Mouse (Mus musculus): Measurements from ENCODE around the gene Cog6. TPM values are rescaled to one million over a fixed set of nuclear protein-coding genes. Genes with fewer than 3 reads are reported as not detected.

Cog6 gene
- polyA plus RNA-seq, 1 experiment from 2014 or later: 45.8 TPM

DNA sequence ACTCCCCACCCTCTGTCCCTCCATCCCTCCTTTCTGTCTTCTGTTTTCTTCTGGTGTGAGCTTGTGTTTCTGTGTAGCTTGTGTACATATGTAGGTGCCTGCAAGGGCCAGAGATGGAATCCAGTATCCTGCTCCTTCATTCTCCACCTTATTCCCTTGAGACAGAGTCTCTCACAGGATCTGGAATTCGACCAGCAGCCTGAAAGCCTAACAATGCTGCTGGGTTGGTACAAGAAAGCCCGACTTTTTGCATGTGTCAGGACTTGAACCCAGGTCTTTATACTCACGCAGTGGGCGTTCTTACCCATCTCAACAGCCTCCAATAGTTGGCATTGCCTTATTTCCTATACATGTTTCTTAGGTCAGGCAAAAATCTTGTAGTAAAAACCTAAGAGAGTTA is 28.7 kb upstream of the Cog6 start:
- H3K27me3 ChIP-seq (replicated peaks; ENCODE audit: control insufficient read depth, insufficient read depth, low read length): no peaks in the 10 kb centered on the region
- H3K9me3 ChIP-seq (ENCODE audit: control insufficient read depth, low read length): no peaks in the 10 kb centered on the region
- H3K27ac ChIP-seq (ENCODE audit: low read depth, low read length): no peak overlapping the region
- no peak overlapping the region for H3K4me3 ChIP-seq (ENCODE audit: low read length)
- no peak overlapping the region for H3K9ac ChIP-seq (ENCODE audit: low read depth, low read length)
- peak overlapping the region; percentile 28; the same call in 1 of the 2 replicates for H3K4me2 ChIP-seq (ENCODE audit: low read length)
- no peak for ATAC-seq
- no peaks in the 10 kb centered on the region for H3K36me3 ChIP-seq (ENCODE audit: control insufficient read depth, insufficient read depth, low read length)
- peaks cover 11% of the 10 kb centered on the region for H3K4me1 ChIP-seq (ENCODE audit: control insufficient read depth, insufficient read depth, low read depth, low read length)
- WGBS: 83% methylated on average over 4 of the region's 4 CpGs

DNA sequence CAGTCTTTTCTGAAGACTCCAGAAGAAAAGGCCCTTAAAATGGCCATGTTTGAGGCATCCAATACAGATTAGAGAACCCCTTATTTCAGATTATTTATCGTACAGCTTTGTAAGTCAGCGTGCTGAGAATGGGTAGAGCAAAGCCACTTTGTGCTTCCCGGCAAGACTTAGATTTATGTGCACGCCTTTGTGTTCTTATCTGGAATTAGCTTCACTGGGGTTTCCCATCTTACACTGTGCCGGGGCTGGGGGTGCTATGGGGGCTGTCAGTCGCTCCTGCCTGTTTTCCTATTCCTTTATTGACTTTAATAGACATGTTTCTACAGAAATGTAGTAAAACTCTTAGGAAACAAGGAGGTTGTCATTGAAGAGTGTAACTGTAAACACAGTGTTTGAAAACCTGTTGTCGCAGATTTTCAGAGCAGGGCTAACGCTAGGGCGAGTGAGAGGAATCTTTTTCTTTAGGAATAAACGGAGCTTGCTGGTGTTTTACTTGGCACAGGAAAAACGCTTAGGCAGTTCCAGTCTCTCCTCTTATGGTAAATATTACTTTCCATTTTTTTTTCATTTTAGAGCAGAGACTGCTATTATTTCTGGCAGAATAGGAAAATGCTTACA is 27.8 kb upstream of the Cog6 start:
- WGBS: 47% methylated on average over 11 of the region's 11 CpGs
- no peak overlapping the region for H3K9ac ChIP-seq (ENCODE audit: low read depth, low read length)

DNA sequence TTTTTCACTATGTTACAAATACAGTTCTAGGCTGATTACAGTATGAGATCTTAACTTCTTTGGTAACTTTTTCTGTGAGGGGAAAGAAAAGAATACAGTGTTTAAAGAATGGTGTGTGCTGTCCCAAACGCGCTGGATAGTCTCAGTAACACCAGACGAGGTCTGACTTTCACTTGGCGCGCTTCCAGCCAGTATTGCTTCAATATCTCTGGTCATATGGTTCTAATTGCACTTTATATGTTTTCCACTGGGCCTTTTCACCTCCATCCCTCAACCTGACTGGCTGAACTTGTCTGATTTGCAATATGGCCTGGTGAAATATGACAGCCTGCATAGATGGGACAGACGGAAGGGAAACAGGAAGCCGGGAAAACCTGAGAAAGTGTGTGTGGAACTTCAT is 27.2 kb upstream of the Cog6 start:
- H3K4me2 ChIP-seq (ENCODE audit: low read length): peak overlapping the region; percentile 95
- H3K36me3 ChIP-seq (ENCODE audit: control insufficient read depth, insufficient read depth, low read length): no peaks in the 10 kb centered on the region
- no peak overlapping the region for H3K9ac ChIP-seq (ENCODE audit: low read depth, low read length)
- H3K4me1 ChIP-seq (ENCODE audit: control insufficient read depth, insufficient read depth, low read depth, low read length): peaks cover 13% of the 10 kb centered on the region
- no peaks in the 10 kb centered on the region for H3K27me3 ChIP-seq (replicated peaks; ENCODE audit: control insufficient read depth, insufficient read depth, low read length)
- ATAC-seq: no peak
- H3K27ac ChIP-seq (ENCODE audit: low read depth, low read length): 0 out of 2 replicates have a peak overlapping the region, but pooled peaks have one; percentile 24
- H3K9me3 ChIP-seq (ENCODE audit: control insufficient read depth, low read length): no peaks in the 10 kb centered on the region
- H3K4me3 ChIP-seq (ENCODE audit: low read length): peak overlapping the region; percentile 31
- WGBS: 53% methylated on average over 7 of the region's 7 CpGs

More for the DNA sequence above, 27.8 kb upstream of the Cog6 start:
- Histone ChIP-seq H3K9me3 (ENCODE audit: control insufficient read depth, low read length) (no peaks in the 10 kb centered on the region), H3K36me3 (ENCODE audit: control insufficient read depth, insufficient read depth, low read length) (no peaks in the 10 kb centered on the region), H3K4me1 (ENCODE audit: control insufficient read depth, insufficient read depth, low read depth, low read length) (peaks cover 13% of the 10 kb centered on the region), H3K27me3 (replicated peaks; ENCODE audit: control insufficient read depth, insufficient read depth, low read length) (no peaks in the 10 kb centered on the region), H3K27ac (ENCODE audit: low read depth, low read length) (no peak overlapping the region), H3K4me2 (ENCODE audit: low read length) (peak overlapping the region; percentile 95), H3K4me3 (ENCODE audit: low read length) (peak overlapping the region; percentile 31)
- ATAC-seq: no peak

DNA sequence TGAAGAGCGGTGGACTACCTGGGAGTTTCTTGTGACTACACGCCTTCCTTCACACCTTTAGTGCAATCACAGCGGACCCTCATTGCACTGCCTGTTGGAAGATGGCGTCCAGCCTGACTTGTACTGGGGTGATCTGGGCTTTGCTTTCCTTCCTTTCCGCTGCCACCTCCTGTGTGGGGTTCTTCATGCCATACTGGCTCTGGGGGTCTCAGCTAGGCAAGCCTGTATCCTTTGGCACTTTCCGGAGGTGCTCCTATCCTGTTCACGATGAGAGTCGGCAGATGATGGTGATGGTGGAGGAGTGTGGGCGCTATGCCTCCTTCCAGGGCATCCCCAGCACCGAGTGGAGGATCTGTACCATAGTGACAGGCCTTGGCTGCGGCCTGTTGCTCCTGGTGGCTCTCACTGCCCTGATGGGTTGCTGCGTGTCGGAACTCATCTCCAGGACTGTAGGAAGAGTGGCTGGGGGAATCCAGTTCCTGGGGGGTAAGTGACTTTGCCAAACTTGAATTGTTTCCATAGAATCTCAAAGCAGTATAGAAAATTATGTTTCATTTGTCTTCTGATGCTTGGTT is 26.3 kb upstream of the Cog6 start:
- no peak for ATAC-seq
- Histone ChIP-seq H3K4me2 (ENCODE audit: low read length) (peak overlapping the region; percentile 95), H3K4me3 (ENCODE audit: low read length) (peak overlapping the region; percentile 26), H3K27me3 (replicated peaks; ENCODE audit: control insufficient read depth, insufficient read depth, low read length) (no peaks in the 10 kb centered on the region), H3K36me3 (ENCODE audit: control insufficient read depth, insufficient read depth, low read length) (no peaks in the 10 kb centered on the region), H3K9ac (ENCODE audit: low read depth, low read length) (0 out of 2 replicates have a peak overlapping the region, but pooled peaks have one; percentile 32), H3K27ac (ENCODE audit: low read depth, low read length) (no peak overlapping the region), H3K9me3 (ENCODE audit: control insufficient read depth, low read length) (no peaks in the 10 kb centered on the region), H3K4me1 (ENCODE audit: control insufficient read depth, insufficient read depth, low read depth, low read length) (peaks cover 13% of the 10 kb centered on the region)
- 80% methylated on average over 13 of the region's 13 CpGs for WGBS

DNA sequence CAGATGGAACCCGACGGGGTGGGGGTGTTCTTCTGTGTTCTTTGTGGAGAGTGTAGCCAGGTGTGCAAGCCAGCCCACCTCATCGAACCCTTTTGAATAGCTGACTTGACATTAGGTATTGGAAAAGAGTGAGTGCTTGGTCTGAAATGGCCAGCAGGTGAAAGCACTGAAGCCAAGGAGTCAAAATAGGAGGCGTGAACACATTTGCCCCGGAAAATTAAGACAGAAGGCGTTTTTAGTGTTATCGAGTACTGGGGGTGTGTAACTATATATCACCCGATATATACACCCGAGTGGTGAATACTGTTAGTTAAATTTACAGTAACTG is 25.2 kb upstream of the Cog6 start:
- Histone ChIP-seq H3K36me3 (ENCODE audit: control insufficient read depth, insufficient read depth, low read length) (no peaks in the 10 kb centered on the region), H3K9me3 (ENCODE audit: control insufficient read depth, low read length) (no peaks in the 10 kb centered on the region), H3K27ac (ENCODE audit: low read depth, low read length) (no peak overlapping the region; the same call in 1 of the 2 replicates), H3K4me2 (ENCODE audit: low read length) (peak overlapping the region; percentile 95), H3K4me1 (ENCODE audit: control insufficient read depth, insufficient read depth, low read depth, low read length) (peaks cover 13% of the 10 kb centered on the region), H3K9ac (ENCODE audit: low read depth, low read length) (peak overlapping the region; percentile 80), H3K27me3 (replicated peaks; ENCODE audit: control insufficient read depth, insufficient read depth, low read length) (no peaks in the 10 kb centered on the region), H3K4me3 (ENCODE audit: low read length) (peak overlapping the region; percentile 83)
- no peak for ATAC-seq
- 16% methylated on average over 9 of the region's 9 CpGs for WGBS

DNA sequence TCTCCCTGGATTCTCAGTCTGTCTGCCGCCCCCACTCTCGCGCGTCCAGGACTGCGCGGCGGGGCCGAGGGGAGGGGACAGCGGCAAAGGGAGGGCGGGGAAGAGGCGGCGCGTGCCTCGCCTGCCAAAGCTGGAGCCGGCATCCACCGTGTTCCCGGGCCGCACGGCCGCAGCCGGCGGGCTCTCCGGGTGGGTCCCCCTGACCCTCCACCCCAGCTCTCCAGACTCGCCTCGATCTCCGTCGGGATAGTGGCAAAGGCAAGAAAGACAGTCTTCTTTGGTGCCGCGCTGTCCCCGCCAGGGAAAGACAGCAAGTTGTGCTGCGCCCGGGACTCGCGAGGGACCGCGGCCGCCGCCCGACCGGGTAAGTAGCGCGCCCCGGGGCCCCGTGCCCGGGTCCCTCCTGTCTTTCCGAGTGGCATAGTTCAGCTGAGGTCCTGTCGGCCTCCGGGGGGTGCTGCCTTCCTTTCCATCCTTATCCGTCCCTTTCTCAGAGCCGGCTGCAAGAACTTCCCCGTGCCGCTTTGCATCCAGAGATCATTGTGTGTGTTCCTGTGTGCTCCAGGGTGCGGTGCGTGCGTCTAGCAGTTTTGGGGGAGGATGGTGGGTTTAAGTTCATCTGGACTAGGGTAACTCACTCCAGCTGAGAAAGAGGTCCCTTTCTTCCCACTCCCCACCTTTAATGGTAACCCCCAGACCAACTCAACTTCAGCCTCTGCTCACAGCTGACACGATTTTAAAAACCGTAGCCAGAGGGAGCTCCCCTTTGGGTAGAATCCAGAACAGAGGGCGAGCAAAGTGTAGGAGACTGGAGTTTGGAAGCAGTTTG is 24.6 kb upstream of the Cog6 start, which contains the start of gene Lhfp:
Lhfp (plus strand) TSS at position 118 of the 829 bp plus-strand sequence.
- under 1% methylated on average over 56 of the region's 58 CpGs for WGBS
- Histone ChIP-seq H3K4me3 (ENCODE audit: low read length) (peak within 1 kb of the TSS; percentile 83), H3K9ac (ENCODE audit: low read depth, low read length) (peak within 1 kb of the TSS; percentile 80), H3K9me3 (ENCODE audit: control insufficient read depth, low read length) (no peaks in the 10 kb centered on the region), H3K27ac (ENCODE audit: low read depth, low read length) (peak within 1 kb of the TSS; percentile 72), H3K4me1 (ENCODE audit: control insufficient read depth, insufficient read depth, low read depth, low read length) (peaks cover 13% of the 10 kb centered on the region), H3K36me3 (ENCODE audit: control insufficient read depth, insufficient read depth, low read length) (no peaks in the 10 kb centered on the region), H3K4me2 (ENCODE audit: low read length) (peak within 1 kb of the TSS; percentile 95), H3K27me3 (replicated peaks; ENCODE audit: control insufficient read depth, insufficient read depth, low read length) (no peaks in the 10 kb centered on the region)
- peak; percentile 96 for ATAC-seq

DNA sequence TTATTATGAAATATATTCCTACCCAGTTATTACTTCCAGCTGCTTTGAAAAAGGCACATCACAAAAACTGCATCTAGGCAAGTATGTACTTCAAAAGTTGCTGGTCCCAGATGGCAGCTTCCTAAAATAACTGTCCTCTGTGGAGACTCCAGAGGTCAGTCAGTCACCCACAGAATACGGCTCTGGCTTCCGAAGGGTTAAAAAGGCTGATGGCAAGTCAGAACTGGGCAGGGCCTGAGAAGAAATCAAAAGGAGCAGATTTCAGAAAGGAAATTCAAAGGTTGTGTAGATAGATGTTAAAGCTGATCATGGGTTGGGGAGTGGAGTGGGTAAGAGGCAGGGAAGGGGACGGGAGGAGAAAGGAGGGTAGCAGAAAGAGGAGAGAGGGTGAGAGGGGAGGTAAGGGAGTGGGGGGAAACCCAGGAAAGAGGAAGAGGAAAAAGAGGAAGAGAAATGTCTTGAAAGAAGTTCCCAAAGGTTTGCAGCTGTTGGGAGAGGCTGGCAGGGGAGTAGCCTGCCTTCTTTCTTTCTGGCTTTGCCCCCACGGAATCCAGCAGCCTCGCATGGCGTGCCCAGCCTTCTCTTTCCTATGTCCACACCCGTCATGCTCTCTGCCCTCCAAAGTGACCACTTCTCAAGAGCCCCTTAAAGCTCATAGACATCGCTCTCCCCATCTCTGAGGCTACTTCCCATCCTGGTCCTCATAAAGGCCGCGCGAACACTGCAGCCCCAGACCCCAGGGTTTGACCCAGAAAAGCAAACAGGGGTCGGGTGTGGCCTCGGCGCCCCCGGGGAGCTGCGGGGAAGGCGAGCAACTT is 23.8 kb upstream of the Cog6 start:
- Histone ChIP-seq H3K9me3 (ENCODE audit: control insufficient read depth, low read length) (no peaks in the 10 kb centered on the region), H3K27ac (ENCODE audit: low read depth, low read length) (peak overlapping the region; percentile 64), H3K9ac (ENCODE audit: low read depth, low read length) (peak overlapping the region; percentile 80), H3K4me1 (ENCODE audit: control insufficient read depth, insufficient read depth, low read depth, low read length) (peaks cover 13% of the 10 kb centered on the region), H3K36me3 (ENCODE audit: control insufficient read depth, insufficient read depth, low read length) (no peaks in the 10 kb centered on the region), H3K4me2 (ENCODE audit: low read length) (peak overlapping the region; percentile 95), H3K27me3 (replicated peaks; ENCODE audit: control insufficient read depth, insufficient read depth, low read length) (no peaks in the 10 kb centered on the region), H3K4me3 (ENCODE audit: low read length) (peak overlapping the region; percentile 83)
- no peak; the same call in 1 of the 2 replicates for ATAC-seq
- WGBS: 5% methylated on average over 16 of the region's 17 CpGs

DNA sequence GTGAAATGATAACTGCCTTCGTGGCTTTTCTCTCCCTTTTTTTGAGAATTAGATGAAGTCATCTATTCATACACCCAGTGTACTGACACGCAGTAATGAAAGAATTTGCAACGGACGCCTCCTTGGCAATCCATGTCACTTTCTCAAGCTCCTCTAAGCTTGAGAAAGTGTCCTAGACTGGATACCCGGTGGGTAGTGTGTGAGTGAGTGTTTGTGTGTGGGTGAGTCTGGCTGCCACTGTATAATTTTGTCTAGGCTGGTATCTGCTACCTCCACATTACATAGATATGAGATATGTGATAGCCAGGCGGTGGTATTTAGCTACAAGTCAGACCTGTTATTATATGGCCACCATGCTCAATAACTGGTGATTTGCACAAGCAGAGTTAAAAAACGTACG is 22.7 kb upstream of the Cog6 start:
- Histone ChIP-seq H3K27ac (ENCODE audit: low read depth, low read length) (no peak overlapping the region), H3K27me3 (replicated peaks; ENCODE audit: control insufficient read depth, insufficient read depth, low read length) (no peaks in the 10 kb centered on the region), H3K4me1 (ENCODE audit: control insufficient read depth, insufficient read depth, low read depth, low read length) (peaks cover 10% of the 10 kb centered on the region), H3K36me3 (ENCODE audit: control insufficient read depth, insufficient read depth, low read length) (no peaks in the 10 kb centered on the region), H3K9me3 (ENCODE audit: control insufficient read depth, low read length) (no peaks in the 10 kb centered on the region), H3K9ac (ENCODE audit: low read depth, low read length) (no peak overlapping the region), H3K4me3 (ENCODE audit: low read length) (no peak overlapping the region), H3K4me2 (ENCODE audit: low read length) (no peak overlapping the region)
- WGBS: 71% methylated on average over 8 of the region's 8 CpGs
- no peak for ATAC-seq
